Mouse (Mus musculus): ENCODE measurements around the gene Mllt10. TPM values are rescaled to one million over a fixed set of nuclear protein-coding genes. Genes with fewer than 3 reads are reported as not detected.

Mllt10 gene
- polyA plus RNA-seq, 1 experiment from 2014 or later: 50.0 TPM

DNA sequence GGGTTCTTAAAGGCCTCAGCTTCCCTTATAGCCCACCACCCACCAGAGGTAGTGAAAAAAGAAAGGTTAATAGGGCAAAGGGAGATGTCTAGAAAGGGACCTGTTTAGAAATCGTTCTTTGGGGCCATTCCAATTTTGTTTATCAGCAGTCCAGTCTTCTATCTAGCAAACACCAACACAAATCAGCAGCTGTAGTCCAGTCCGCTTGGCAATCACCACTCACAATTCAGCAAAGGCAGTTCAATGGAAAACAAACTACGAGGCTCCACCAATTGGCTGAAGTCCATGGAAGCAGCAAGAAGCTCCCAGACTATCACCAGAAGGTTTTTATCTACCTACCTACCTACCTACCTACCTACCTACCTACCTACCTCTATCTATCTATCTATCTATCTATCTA is 101.1 kb downstream of the Mllt10 start:
- Histone ChIP-seq H3K9me3 (no peaks in the 10 kb centered on the region), H3K4me1 (replicated peaks) (no peaks in the 10 kb centered on the region), H3K27ac (replicated peaks) (no peak overlapping the region), H3K9ac (no peak overlapping the region), H3K27me3 (no peaks in the 10 kb centered on the region), H3K4me3 (no peak overlapping the region), H3K4me2 (no peak overlapping the region), H3K36me3 (peaks cover 8% of the 10 kb centered on the region)
- ATAC-seq (ENCODE audit: low FRiP score, low read depth): no peak
- 89% methylated on average over 3 of the region's 3 CpGs for WGBS

- H3K9me3 ChIP-seq: no peaks in the 10 kb centered on the region
- no peak overlapping the region for H3K27ac ChIP-seq (replicated peaks)
- 89% methylated on average over 3 of the region's 3 CpGs for WGBS
- no peaks in the 10 kb centered on the region for H3K4me1 ChIP-seq (replicated peaks)
- H3K27me3 ChIP-seq: no peaks in the 10 kb centered on the region
- no peak overlapping the region for H3K9ac ChIP-seq
- no peak overlapping the region for H3K4me3 ChIP-seq
- no peak overlapping the region for H3K4me2 ChIP-seq
- ATAC-seq (ENCODE audit: low FRiP score, low read depth): no peak
- peaks cover 18% of the 10 kb centered on the region for H3K36me3 ChIP-seq
Measured at GRCm38 (mm10) chr2:18159426-18159825, 104.4 kb downstream of the Mllt10 start.

- WGBS: 80% methylated on average over 5 of the region's 5 CpGs
- no peak for ATAC-seq (ENCODE audit: low FRiP score, low read depth)
- peaks cover 14% of the 10 kb centered on the region for H3K36me3 ChIP-seq
- no peaks in the 10 kb centered on the region for H3K9me3 ChIP-seq
- no peak overlapping the region for H3K4me3 ChIP-seq
- no peaks in the 10 kb centered on the region for H3K27me3 ChIP-seq
- no peak overlapping the region for H3K4me2 ChIP-seq
- H3K9ac ChIP-seq: no peak overlapping the region
- H3K27ac ChIP-seq (replicated peaks): no peak overlapping the region
- H3K4me1 ChIP-seq (replicated peaks): no peaks in the 10 kb centered on the region
Measured at GRCm38 (mm10) chr2:18160992-18161391, 106.0 kb downstream of the Mllt10 start.

DNA sequence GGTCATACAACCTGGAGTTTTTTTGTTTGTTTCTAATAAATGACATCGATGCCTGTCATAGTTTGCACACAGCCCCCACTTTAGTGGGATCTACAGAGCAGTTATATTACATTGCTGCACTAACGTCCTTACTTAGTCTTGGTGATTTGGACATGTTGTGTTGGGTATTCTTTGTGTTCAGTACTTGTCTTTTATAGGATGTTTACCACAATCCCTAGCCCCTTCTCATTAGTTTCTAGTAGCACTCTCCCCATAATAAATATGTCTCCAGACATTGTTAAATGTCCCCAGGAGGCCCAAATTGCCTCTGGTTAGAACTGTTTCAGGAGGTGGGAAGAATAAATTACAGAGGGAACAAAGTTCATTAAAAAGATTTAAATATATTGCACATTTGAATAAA is 110.5 kb downstream of the Mllt10 start:
- peaks cover 10% of the 10 kb centered on the region for H3K36me3 ChIP-seq
- H3K4me3 ChIP-seq: no peak overlapping the region
- no peak overlapping the region for H3K27ac ChIP-seq (replicated peaks)
- no peaks in the 10 kb centered on the region for H3K4me1 ChIP-seq (replicated peaks)
- no peaks in the 10 kb centered on the region for H3K27me3 ChIP-seq
- no peak for ATAC-seq (ENCODE audit: low FRiP score, low read depth)
- no peak overlapping the region for H3K4me2 ChIP-seq
- no peak overlapping the region for H3K9ac ChIP-seq
- 55% methylated on average over 2 of the region's 2 CpGs for WGBS
- H3K9me3 ChIP-seq: no peaks in the 10 kb centered on the region

- Histone ChIP-seq H3K4me1 (replicated peaks) (no peaks in the 10 kb centered on the region), H3K9ac (no peak overlapping the region), H3K4me2 (no peak overlapping the region), H3K4me3 (no peak overlapping the region), H3K36me3 (no peaks in the 10 kb centered on the region), H3K27ac (replicated peaks) (no peak overlapping the region), H3K9me3 (no peaks in the 10 kb centered on the region), H3K27me3 (no peaks in the 10 kb centered on the region)
- 79% methylated on average over 1 of the region's 1 CpGs for WGBS
- no peak for ATAC-seq (ENCODE audit: low FRiP score, low read depth)
Measured at GRCm38 (mm10) chr2:18169174-18169948, 114.3 kb downstream of the Mllt10 start.

GRCm38 (mm10) chr2:18175234-18175633 is 120.2 kb downstream of the Mllt10 start:
- Histone ChIP-seq H3K9me3 (no peaks in the 10 kb centered on the region), H3K27ac (replicated peaks) (no peak overlapping the region), H3K9ac (no peak overlapping the region), H3K4me2 (no peak overlapping the region), H3K4me1 (replicated peaks) (no peaks in the 10 kb centered on the region), H3K4me3 (no peak overlapping the region), H3K36me3 (peaks cover 16% of the 10 kb centered on the region), H3K27me3 (no peaks in the 10 kb centered on the region)
- no peak for ATAC-seq (ENCODE audit: low FRiP score, low read depth)
- WGBS: 40% methylated on average over 1 of the region's 1 CpGs

DNA sequence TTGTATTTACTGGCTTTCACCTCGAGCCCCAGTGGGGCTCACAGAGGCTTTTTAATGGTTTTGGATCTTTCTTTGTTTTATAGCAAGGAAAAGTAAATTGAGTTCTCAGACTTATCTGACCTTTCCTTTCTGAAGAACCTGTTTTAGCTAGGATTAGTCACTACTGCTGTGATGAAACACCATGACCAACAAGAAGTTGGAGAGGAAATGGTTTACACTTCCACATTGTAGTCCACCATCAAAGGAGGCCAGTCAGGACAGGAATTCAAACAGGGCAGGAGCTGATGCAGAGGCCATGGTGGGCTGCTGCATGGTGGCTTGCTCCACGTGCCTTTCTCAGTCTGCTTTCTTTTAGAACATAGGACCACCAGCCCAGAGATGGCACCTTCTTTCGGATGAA is 121.2 kb downstream of the Mllt10 start:
- no peaks in the 10 kb centered on the region for H3K4me1 ChIP-seq (replicated peaks)
- H3K36me3 ChIP-seq: peaks cover 16% of the 10 kb centered on the region
- H3K9ac ChIP-seq: no peak overlapping the region
- H3K9me3 ChIP-seq: no peaks in the 10 kb centered on the region
- no peak overlapping the region for H3K4me3 ChIP-seq
- H3K27ac ChIP-seq (replicated peaks): no peak overlapping the region
- no peak overlapping the region for H3K4me2 ChIP-seq
- H3K27me3 ChIP-seq: no peaks in the 10 kb centered on the region
- ATAC-seq (ENCODE audit: low FRiP score, low read depth): no peak
- WGBS: 94% methylated on average over 3 of the region's 3 CpGs

DNA sequence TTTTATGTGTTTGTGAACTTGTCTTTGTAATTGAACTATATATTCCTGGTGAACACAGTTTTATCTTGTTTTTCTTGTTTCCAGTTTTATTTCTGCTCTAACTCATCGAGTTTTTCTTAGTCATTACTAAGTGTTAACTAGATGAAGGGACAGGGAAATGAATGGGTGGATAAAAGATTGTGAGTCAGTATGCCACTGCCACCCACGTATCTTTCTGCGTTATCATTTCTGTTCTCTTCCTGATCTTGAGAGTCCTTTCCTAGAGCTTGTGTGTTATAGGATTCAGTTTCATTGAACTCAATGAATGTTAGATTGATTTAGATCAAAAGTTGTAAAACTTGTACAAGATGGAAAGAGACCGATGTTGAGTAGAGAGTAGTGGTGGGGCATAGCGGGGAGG is 125.3 kb downstream of the Mllt10 start:
- no peaks in the 10 kb centered on the region for H3K4me1 ChIP-seq (replicated peaks)
- no peak overlapping the region for H3K27ac ChIP-seq (replicated peaks)
- H3K4me3 ChIP-seq: no peak overlapping the region
- no peaks in the 10 kb centered on the region for H3K27me3 ChIP-seq
- 96% methylated on average over 5 of the region's 5 CpGs for WGBS
- ATAC-seq (ENCODE audit: low FRiP score, low read depth): no peak
- H3K9me3 ChIP-seq: no peaks in the 10 kb centered on the region
- no peak overlapping the region for H3K9ac ChIP-seq
- no peak overlapping the region for H3K4me2 ChIP-seq
- peaks cover 16% of the 10 kb centered on the region for H3K36me3 ChIP-seq

DNA sequence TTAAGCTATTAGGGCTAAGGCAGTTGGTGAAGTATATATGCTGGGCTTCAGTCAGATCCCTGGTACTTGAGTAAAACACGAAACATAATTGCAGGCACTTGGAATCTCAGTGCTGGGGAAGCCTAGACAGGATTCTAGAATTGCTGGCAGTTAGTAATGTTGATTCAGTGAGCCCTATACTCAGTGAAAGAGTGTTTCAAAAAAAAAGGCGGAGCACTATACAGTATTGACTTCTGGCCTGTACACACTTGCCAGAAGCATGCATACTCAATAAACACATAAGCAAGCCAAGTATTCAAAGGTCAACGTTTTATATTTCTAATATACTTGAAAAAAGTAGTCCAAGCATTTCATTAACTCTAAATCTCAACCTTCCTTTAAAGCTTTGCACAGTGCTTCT is 126.6 kb downstream of the Mllt10 start:
- no peak overlapping the region for H3K27ac ChIP-seq (replicated peaks)
- no peaks in the 10 kb centered on the region for H3K9me3 ChIP-seq
- no peak for ATAC-seq (ENCODE audit: low FRiP score, low read depth)
- H3K9ac ChIP-seq: no peak overlapping the region
- H3K4me3 ChIP-seq: no peak overlapping the region
- H3K27me3 ChIP-seq: no peaks in the 10 kb centered on the region
- H3K4me1 ChIP-seq (replicated peaks): no peaks in the 10 kb centered on the region
- 95% methylated on average over 3 of the region's 3 CpGs for WGBS
- no peak overlapping the region for H3K4me2 ChIP-seq
- peaks cover 12% of the 10 kb centered on the region; the same call in 1 of the 2 replicates for H3K36me3 ChIP-seq

DNA sequence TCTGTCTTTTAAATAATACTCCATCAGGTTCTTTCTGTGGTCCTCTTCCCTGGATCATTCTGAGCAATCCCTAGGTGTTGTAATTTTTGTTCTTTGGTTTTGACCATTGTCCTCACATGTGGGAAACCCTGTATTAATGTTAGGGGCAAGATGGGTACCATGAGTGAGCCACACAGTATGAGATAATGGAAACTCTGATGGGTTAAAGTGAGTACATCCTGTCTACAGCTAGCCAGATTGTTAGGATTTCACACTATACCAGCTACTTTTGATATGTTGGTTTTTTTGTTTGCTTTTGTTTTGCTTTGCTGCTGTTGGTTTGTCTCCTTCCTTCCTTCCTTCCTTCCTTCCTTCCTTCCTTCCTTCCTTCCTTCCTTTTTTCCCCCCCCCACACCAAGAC is 128.0 kb downstream of the Mllt10 start:
- Histone ChIP-seq H3K9ac (no peak overlapping the region), H3K9me3 (no peaks in the 10 kb centered on the region), H3K27ac (replicated peaks) (no peak overlapping the region), H3K4me2 (no peak overlapping the region), H3K4me3 (no peak overlapping the region), H3K36me3 (peaks cover 14% of the 10 kb centered on the region), H3K4me1 (replicated peaks) (no peaks in the 10 kb centered on the region), H3K27me3 (no peaks in the 10 kb centered on the region)
- ATAC-seq (ENCODE audit: low FRiP score, low read depth): no peak

DNA sequence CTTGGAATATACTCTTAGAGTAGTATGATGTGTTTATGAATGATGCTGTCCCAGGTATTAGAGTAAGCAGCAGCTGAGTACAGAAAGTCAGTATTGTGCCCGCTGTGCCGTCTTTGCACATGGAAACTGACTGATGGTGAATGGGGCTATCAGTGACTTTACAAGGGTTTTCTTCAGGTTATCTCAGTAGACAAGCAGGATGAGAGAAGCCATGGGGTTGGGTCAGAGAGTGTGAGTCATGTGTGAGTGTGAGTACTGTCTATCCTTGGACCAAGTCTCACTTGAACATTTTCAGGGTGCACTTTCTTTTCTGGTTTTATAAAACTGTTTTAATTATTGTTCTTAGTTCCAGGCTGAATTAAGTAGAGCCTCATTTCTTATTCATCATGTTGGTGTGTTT is 133.3 kb downstream of the Mllt10 start:
- no peak overlapping the region for H3K4me2 ChIP-seq
- WGBS: 99% methylated on average over 2 of the region's 2 CpGs

DNA sequence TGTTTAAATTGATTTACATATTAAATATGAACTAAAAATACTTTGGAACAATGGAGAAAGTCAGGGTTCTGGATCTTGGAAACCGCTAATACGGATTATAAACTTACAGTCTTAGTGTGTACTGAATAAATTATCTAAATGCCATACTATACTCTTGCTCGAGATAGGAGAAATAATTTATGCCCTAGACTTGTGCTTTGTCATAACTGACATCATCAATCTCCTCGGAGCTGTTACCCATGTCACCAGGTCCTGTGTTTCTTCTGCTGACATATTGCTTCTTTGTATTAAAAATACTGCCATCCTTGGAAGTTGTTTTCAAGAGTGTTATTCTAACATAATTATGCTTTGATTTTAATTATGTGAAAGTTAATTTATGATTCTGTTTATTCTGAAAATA is 140.2 kb downstream of the Mllt10 start:
- H3K36me3 ChIP-seq: peaks cover 13% of the 10 kb centered on the region
- no peak overlapping the region for H3K4me2 ChIP-seq
- H3K9me3 ChIP-seq: no peaks in the 10 kb centered on the region
- no peak overlapping the region for H3K4me3 ChIP-seq
- H3K4me1 ChIP-seq (replicated peaks): no peaks in the 10 kb centered on the region
- ATAC-seq (ENCODE audit: low FRiP score, low read depth): no peak
- H3K9ac ChIP-seq: no peak overlapping the region
- no peak overlapping the region for H3K27ac ChIP-seq (replicated peaks)
- no peaks in the 10 kb centered on the region for H3K27me3 ChIP-seq
- WGBS: 85% methylated on average over 4 of the region's 4 CpGs

More for the DNA sequence above, 133.3 kb downstream of the Mllt10 start:
- no peak for ATAC-seq (ENCODE audit: low FRiP score, low read depth)
- Histone ChIP-seq H3K36me3 (peaks cover 16% of the 10 kb centered on the region), H3K27me3 (no peaks in the 10 kb centered on the region), H3K4me3 (no peak overlapping the region), H3K4me1 (replicated peaks) (no peaks in the 10 kb centered on the region), H3K27ac (replicated peaks) (no peak overlapping the region), H3K9ac (no peak overlapping the region), H3K9me3 (no peaks in the 10 kb centered on the region)

Data from hindbrain, embryonic 15.5 days (tissue).